Mouse (Mus musculus): Measurements from ENCODE around the gene D630023F18Rik. TPM values are rescaled to one million over a fixed set of nuclear protein-coding genes. Genes with fewer than 3 reads are reported as not detected.

D630023F18Rik gene
- total RNA-seq, 1 experiment from 2014 or later: 0.27 TPM

Other genes starting within 250 kb of the D630023F18Rik start
- 6.2 and 8.7 TPM in 2 replicates for gene Plekhm3, start 166.4 kb downstream of the D630023F18Rik start, total RNA-seq (2017)
- gene Akr1cl, start 90.5 kb downstream of the D630023F18Rik start, total RNA-seq (2017): not detected in 2 replicates
- gene Cryge, start 72.1 kb downstream of the D630023F18Rik start, total RNA-seq (2017): not detected in 2 replicates
- not detected in 2 replicates for gene Crygd, start 59.8 kb downstream of the D630023F18Rik start, total RNA-seq (2017)
- not detected in 2 replicates for gene Crygc, start 49.5 kb downstream of the D630023F18Rik start, total RNA-seq (2017)
- not detected in 2 replicates for gene Crygb, start 40.9 kb downstream of the D630023F18Rik start, total RNA-seq (2017)
- gene Cryga, start 19.8 kb downstream of the D630023F18Rik start, total RNA-seq (2017): not detected in 2 replicates
- gene Gm28845, start 3.7 kb downstream of the D630023F18Rik start, total RNA-seq (2017): not detected in 2 replicates
- gene Idh1, start 63.3 kb upstream of the D630023F18Rik start, total RNA-seq (2017): 55.4 and 66.1 TPM in 2 replicates
- gene Pikfyve, start 63.5 kb upstream of the D630023F18Rik start, total RNA-seq (2017): 25.3 and 32.7 TPM in 2 replicates
- gene Pth2r, start 158.8 kb upstream of the D630023F18Rik start, total RNA-seq (2017): not detected in 2 replicates

Measured in common myeloid progenitor, adult 5-6 weeks (primary cell).